ENCODE assay signal across 23 mouse cellular contexts in genomic region chr6:37481147-37481546, GRCm38 (mm10). TPM values are rescaled to one million over a fixed set of nuclear protein-coding genes. Genes with fewer than 3 reads are reported as not detected.
"Had no signal": no experiment of that assay in that cellular context is flagged by ENCODE, and none has a peak within 500 bp of the region (broad histone marks: within the 10 kb centered on the region; RNA-seq: fewer than 3 reads in every experiment).

No protein-coding gene starts in this region.

- H3K27me3 ChIP-seq: kidney, embryonic 15.5 days; limb, embryonic 12.5 days; liver, embryonic 15.5 days; megakaryocyte, embryonic 14.5 days; midbrain, embryonic 15.5 days; neural tube, embryonic 13.5 days; stomach, embryonic 15.5 days had no signal

- H3K9me3 ChIP-seq: kidney, embryonic 15.5 days; limb, embryonic 12.5 days; liver, embryonic 15.5 days; megakaryocyte, embryonic 14.5 days; midbrain, embryonic 15.5 days; neural tube, embryonic 13.5 days; stomach, embryonic 15.5 days had no signal

- H3K4me1 ChIP-seq: limb, embryonic 12.5 days; megakaryocyte, embryonic 14.5 days; midbrain, embryonic 15.5 days; neural tube, embryonic 13.5 days; stomach, embryonic 15.5 days had no signal

- H3K4me3 ChIP-seq: kidney, embryonic 15.5 days; limb, embryonic 12.5 days; liver, embryonic 15.5 days; megakaryocyte, embryonic 14.5 days; midbrain, embryonic 15.5 days; neural tube, embryonic 13.5 days; stomach, embryonic 15.5 days had no signal

- DNase-seq: kidney, adult 11 months; kidney, postnatal 14 days; liver; lung, adult 2 months; lung, postnatal 10 days; lung, postnatal 4 days; right cerebral cortex, postnatal 14 days; thymus, postnatal 14 days had no signal

- H3K27ac ChIP-seq: kidney, embryonic 15.5 days; limb, embryonic 12.5 days; liver, embryonic 15.5 days; midbrain, embryonic 15.5 days; neural tube, embryonic 13.5 days; stomach, embryonic 15.5 days had no signal

- H3K9ac ChIP-seq: kidney, embryonic 15.5 days; limb, embryonic 12.5 days; liver, embryonic 15.5 days; midbrain, embryonic 15.5 days; neural tube, embryonic 13.5 days; stomach, embryonic 15.5 days had no signal

- H3K36me3 ChIP-seq: kidney, embryonic 15.5 days; limb, embryonic 12.5 days; liver, embryonic 15.5 days; midbrain, embryonic 15.5 days; neural tube, embryonic 13.5 days; stomach, embryonic 15.5 days had no signal

- ATAC-seq: midbrain, embryonic 15.5 days had no signal

- H3K4me2 ChIP-seq: kidney, embryonic 15.5 days; limb, embryonic 12.5 days; liver, embryonic 15.5 days; midbrain, embryonic 11.5 days; midbrain, embryonic 15.5 days; neural tube, embryonic 13.5 days; stomach, embryonic 15.5 days had no signal

RNA-seq across cellular contexts. Expression of gene Akr1d1, which starts 48.8 kb away (rescaled TPM):
- total RNA-seq: layer of hippocampus, postnatal 25 days; left cerebral cortex, adult 8-10 months; left cerebral cortex, postnatal 36 days; monocyte, adult 5-6 weeks had no signal
- polyA plus RNA-seq: large intestine, adult 2 months; limb, embryonic 12.5 days; midbrain, embryonic 11.5 days; midbrain, embryonic 15.5 days; neural tube, embryonic 13.5 days; spleen, adult 2 months; urinary bladder, adult 2 months had no signal
